Mouse (Mus musculus) CH12.LX (cell line): ENCODE measurements around the gene C130050O18Rik. TPM values are rescaled to one million over a fixed set of nuclear protein-coding genes. Genes with fewer than 3 reads are reported as not detected.

ENCODE experiments used
- DNase-seq: peaks from one replicate; pipeline ENCODE4 v3.0.0-alpha.2; 2013; ENCODE audit errors: extremely low read depth
- H3K27ac ChIP-seq: 2 replicates; pipeline ENCODE4 v1.5.1; 2012; ENCODE audit warnings: low read depth, mild to moderate bottlenecking, control low read depth, moderate library complexity; ENCODE audit not compliant: insufficient read depth
- H3K27me3 ChIP-seq: replicated peaks from 2 replicates; pipeline ENCODE3; 2012; ENCODE audit warnings: inconsistent platforms
- H3K36me3 ChIP-seq, 2 experiments: replicated peaks in 1 of 2; 2 replicates each; pipeline versions ENCODE3 to v1.6.1; 2012; ENCODE audit warnings: inconsistent platforms in 1 of 2, low read length in 1 of 2, mild to moderate bottlenecking in 1 of 2, mixed read lengths in 1 of 2, moderate library complexity in 1 of 2; ENCODE audit not compliant: control insufficient read depth in 1 of 2, insufficient read depth in 1 of 2
- H3K4me1 ChIP-seq, 2 experiments: 2 replicates each; pipeline ENCODE4 v1.6.1; 2012; ENCODE audit warnings: inconsistent platforms in 1 of 2, moderate library complexity in 1 of 2; ENCODE audit not compliant: insufficient read depth in 2 of 2, control insufficient read depth in 1 of 2
- H3K4me2 ChIP-seq: 2 replicates; pipeline ENCODE4 v1.6.1; 2012; ENCODE audit warnings: low read depth, mild to moderate bottlenecking, control low read depth; ENCODE audit not compliant: poor library complexity, insufficient read depth, severe bottlenecking
- H3K4me3 ChIP-seq, 3 experiments: fragments of 150-350 bp in 1 of 3; sonication (generic) in 1 of 3; replicated peaks in 1 of 3; 2 replicates each; pipeline versions ENCODE3 to v1.5.1; 2011 to 2012; ENCODE audit warnings: low read depth in 2 of 3, low read length in 2 of 3, mild to moderate bottlenecking in 2 of 3, moderate library complexity in 2 of 3, control low read depth in 1 of 3, improper control_type of control experiment in 1 of 3, inconsistent platforms in 1 of 3, mixed read lengths in 1 of 3; ENCODE audit not compliant: poor library complexity in 1 of 3
- H3K79me2 ChIP-seq: replicated peaks from 2 replicates; pipeline ENCODE4 v1.6.1; 2012; ENCODE audit warnings: mild to moderate bottlenecking, moderate library complexity; ENCODE audit not compliant: control insufficient read depth, poor library complexity, insufficient read depth, severe bottlenecking; ENCODE audit errors: extremely low read depth
- H3K9ac ChIP-seq: 2 replicates; pipeline ENCODE4 v1.6.1; 2012; ENCODE audit warnings: low read depth, mild to moderate bottlenecking, control low read depth, moderate library complexity; ENCODE audit not compliant: insufficient read depth
- H3K9me3 ChIP-seq: replicated peaks from 2 replicates; pipeline ENCODE3; 2012; ENCODE audit warnings: low read length, inconsistent platforms, mixed read lengths
- BHLHE40 ChIP-seq: IDR thresholded peaks from 2 replicates; pipeline ENCODE4 v1.6.1; 2011; ENCODE audit warnings: mild to moderate bottlenecking, low read depth, low read length, improper control_type of control experiment
- CTCF ChIP-seq, 2 experiments: IDR thresholded peaks in 1 of 2; conservative IDR thresholded peaks in 1 of 2; 2 replicates each; pipeline ENCODE4 v1.5.1; 2011 to 2012; ENCODE audit warnings: low read depth in 2 of 2, low read length in 2 of 2, improper control_type of control experiment in 1 of 2, inconsistent platforms in 1 of 2, mild to moderate bottlenecking in 1 of 2, moderate library complexity in 1 of 2
- E2F4 ChIP-seq: IDR thresholded peaks from 2 replicates; pipeline ENCODE4 v1.6.1; 2011; ENCODE audit warnings: low read depth, low read length, improper control_type of control experiment; ENCODE audit not compliant: insufficient replicate concordance
- ELF1 ChIP-seq: IDR thresholded peaks from 2 replicates; pipeline ENCODE4 v1.6.1; 2014; ENCODE audit warnings: low read depth, mild to moderate bottlenecking, inconsistent platforms, low read length, improper control_type of control experiment
- EP300 ChIP-seq: IDR thresholded peaks from 2 replicates; pipeline ENCODE4 v1.6.1; 2011; ENCODE audit warnings: low read length, improper control_type of control experiment
- ETS1 ChIP-seq: conservative IDR thresholded peaks from 2 replicates; pipeline ENCODE4 v1.6.1; 2012; ENCODE audit warnings: low read depth, mild to moderate bottlenecking, inconsistent platforms, low read length, improper control_type of control experiment, moderate library complexity
- GABPA ChIP-seq: IDR thresholded peaks from 2 replicates; pipeline ENCODE4 v1.6.1; 2012; ENCODE audit warnings: low read depth, low read length, improper control_type of control experiment, inconsistent platforms; ENCODE audit not compliant: insufficient replicate concordance
- HCFC1 ChIP-seq: IDR thresholded peaks from 2 replicates; pipeline ENCODE4 v1.6.1; 2012; ENCODE audit warnings: low read depth, mild to moderate bottlenecking, inconsistent platforms, low read length, improper control_type of control experiment
- IRF4 ChIP-seq: IDR thresholded peaks from 2 replicates; pipeline ENCODE4 v1.6.1; 2014; ENCODE audit warnings: low read depth, mild to moderate bottlenecking, inconsistent platforms, low read length, improper control_type of control experiment
- JUND ChIP-seq: conservative IDR thresholded peaks from 2 replicates; pipeline ENCODE4 v1.6.1; 2011; ENCODE audit warnings: low read depth, low read length, improper control_type of control experiment
- MAX ChIP-seq: IDR thresholded peaks from 2 replicates; pipeline ENCODE4 v1.6.1; 2011; ENCODE audit warnings: low read length, improper control_type of control experiment
- MAZ ChIP-seq: IDR thresholded peaks from 2 replicates; pipeline ENCODE4 v1.6.1; 2012; ENCODE audit warnings: low read depth, mild to moderate bottlenecking, inconsistent platforms, low read length, improper control_type of control experiment, moderate library complexity
- MEF2A ChIP-seq: IDR thresholded peaks from 2 replicates; pipeline ENCODE4 v1.6.1; 2014; ENCODE audit warnings: low read depth, mild to moderate bottlenecking, inconsistent platforms, low read length, improper control_type of control experiment, borderline replicate concordance
- MXI1 ChIP-seq: IDR thresholded peaks from 2 replicates; pipeline ENCODE4 v1.6.1; 2011; ENCODE audit warnings: mild to moderate bottlenecking, low read depth, low read length, improper control_type of control experiment
- MYC ChIP-seq: IDR thresholded peaks from 2 replicates; pipeline ENCODE4 v1.6.1; 2011; ENCODE audit warnings: low read depth, mild to moderate bottlenecking, improper control_type of control experiment, low read length
- NELFE ChIP-seq: IDR thresholded peaks from 2 replicates; pipeline ENCODE4 v1.6.1; 2011; ENCODE audit warnings: low read depth, low read length, improper control_type of control experiment
- NRF1 ChIP-seq: IDR thresholded peaks from 2 replicates; pipeline ENCODE4 v1.6.1; 2014; ENCODE audit warnings: low read depth, mild to moderate bottlenecking, inconsistent platforms, low read length, improper control_type of control experiment, moderate library complexity
- PAX5 ChIP-seq: IDR thresholded peaks from 2 replicates; pipeline ENCODE4 v1.6.1; 2012; ENCODE audit warnings: low read length, inconsistent platforms, mixed read lengths
- POLR2A ChIP-seq: IDR thresholded peaks from 2 replicates; pipeline ENCODE4 v1.6.1; 2011; ENCODE audit warnings: low read depth, mild to moderate bottlenecking, improper control_type of control experiment, low read length
- POLR2AphosphoS2 ChIP-seq: IDR thresholded peaks from 2 replicates; pipeline ENCODE4 v1.6.1; 2011; ENCODE audit warnings: low read depth, low read length, improper control_type of control experiment
- SIN3A ChIP-seq: IDR thresholded peaks from 2 replicates; pipeline ENCODE4 v1.6.1; 2012; ENCODE audit warnings: low read length, improper control_type of control experiment, inconsistent platforms
- TBP ChIP-seq: conservative IDR thresholded peaks from 2 replicates; pipeline ENCODE4 v1.6.1; 2011; ENCODE audit warnings: low read depth, low read length, improper control_type of control experiment
- UBTF ChIP-seq: IDR thresholded peaks from 2 replicates; pipeline ENCODE4 v1.6.1; 2012; ENCODE audit warnings: low read depth, mild to moderate bottlenecking, inconsistent platforms, low read length, improper control_type of control experiment, moderate library complexity
- USF1 ChIP-seq: IDR thresholded peaks from 2 replicates; pipeline ENCODE4 v1.6.1; 2014; ENCODE audit warnings: low read depth, mild to moderate bottlenecking, inconsistent platforms, low read length, improper control_type of control experiment
- USF2 ChIP-seq: conservative IDR thresholded peaks from 2 replicates; pipeline ENCODE4 v1.6.1; 2011; ENCODE audit warnings: low read depth, low read length, improper control_type of control experiment
- ZC3H11A ChIP-seq: IDR thresholded peaks from 2 replicates; pipeline ENCODE4 v1.6.1; 2012; ENCODE audit warnings: low read depth, mild to moderate bottlenecking, inconsistent platforms, low read length, improper control_type of control experiment
- ZMIZ1 ChIP-seq: IDR thresholded peaks from 2 replicates; pipeline ENCODE4 v1.6.1; 2012; ENCODE audit warnings: low read depth, mild to moderate bottlenecking, inconsistent platforms, low read length, improper control_type of control experiment
- ZNF384 ChIP-seq: IDR thresholded peaks from 2 replicates; pipeline ENCODE4 v1.6.1; 2012; ENCODE audit warnings: low read depth, low read length, improper control_type of control experiment, inconsistent platforms
- dilution Hi-C: fragments of 300-500 bp; cut with MboI; formaldehyde crosslinking; loops from 2 replicates; pipeline ENCODE4 v1.14.3; 2020; ENCODE audit warnings: low sequenced_read_pairs; ENCODE audit not compliant: extremely low pct_unique_long_range_greater_than_20kb, extremely low pct_ligation_motif_present
- in situ Hi-C: fragments of 300-500 bp; cut with MboI; formaldehyde crosslinking; loops from 3 replicates; pipeline ENCODE4 v1.14.3; 2019; ENCODE audit warnings: low sequenced_read_pairs, low pct_ligation_motif_present, low pct_unique_long_range_greater_than_20kb, mixed read lengths
- polyA plus RNA-seq: library from polyadenylated mRNA; unstranded; fragments of >175 nt; gene quantifications from 2 replicates; pipeline ENCODE4 v1.2.1, GENCODE M21; 2012; ENCODE audit warnings: low read depth; ENCODE audit not compliant: insufficient read length
- total RNA-seq, 2 experiments: library from RNA; depleted of rRNA; stranded (reverse); fragments of 300-350 nt in 1 of 2; fragments of >200 nt in 1 of 2; gene quantifications; 2 replicates each; pipeline ENCODE4 v1.2.3; 2012 to 2014

C130050O18Rik gene
- total and polyA plus RNA-seq, 3 experiments, result 0.54 TPM; not detected in 2

DNA sequence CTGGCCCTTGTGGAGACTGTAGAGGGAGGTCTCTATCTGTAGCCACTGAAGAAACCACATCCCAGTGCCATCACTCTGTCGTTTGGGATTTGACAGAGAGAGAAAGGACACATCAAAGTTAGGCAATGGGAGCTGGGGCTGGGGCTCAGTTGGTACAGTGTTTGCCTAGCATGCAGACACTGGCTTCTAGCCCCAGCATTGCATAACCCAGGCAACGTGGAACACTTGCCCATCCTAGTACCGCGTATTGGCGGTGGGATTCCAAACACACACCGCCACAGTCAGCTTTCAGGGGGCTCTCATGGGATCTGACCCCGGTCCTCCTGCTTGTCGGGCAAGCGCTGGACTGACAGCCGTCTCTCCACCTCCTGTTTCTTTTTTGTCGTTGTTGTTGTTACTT, 38.6 kb upstream of the C130050O18Rik start:
- H3K4me2 ChIP-seq, result no peak overlapping the region
- DNase-seq, result no peak
- H3K9me3 ChIP-seq, result no peaks in the 10 kb centered on the region
- peaks cover 0 to 35% of the 10 kb centered on the region in 2 experiments; a peak in 2 of 4 replicates for H3K4me1 ChIP-seq
- H3K27ac ChIP-seq, result no peak overlapping the region
- H3K36me3 ChIP-seq, result peaks cover 13 to 40% of the 10 kb centered on the region in 2 experiments
- TF ChIP-seq SIN3A (no peak), GABPA (no peak), ZMIZ1 (no peak), EP300 (no peak), USF1 (no peak), ZC3H11A (no peak), IRF4 (no peak), TBP (no peak), POLR2AphosphoS2 (no peak), ZNF384 (no peak), PAX5 (no peak), NELFE (no peak), UBTF (no peak), BHLHE40 (no peak)
- no peaks in the 10 kb centered on the region for H3K79me2 ChIP-seq
- dilution Hi-C loops, result no loop called here
- H3K27me3 ChIP-seq, result no peaks in the 10 kb centered on the region
- no peak overlapping the region for H3K4me3 ChIP-seq
- H3K9ac ChIP-seq, result no peak overlapping the region
- in situ Hi-C loops, result loop anchor here (10.0 to 25.0 kb wide), 2 partner anchors 96 to 318 kb away; partner anchors contain the start of gene 3110082I17Rik

DNA sequence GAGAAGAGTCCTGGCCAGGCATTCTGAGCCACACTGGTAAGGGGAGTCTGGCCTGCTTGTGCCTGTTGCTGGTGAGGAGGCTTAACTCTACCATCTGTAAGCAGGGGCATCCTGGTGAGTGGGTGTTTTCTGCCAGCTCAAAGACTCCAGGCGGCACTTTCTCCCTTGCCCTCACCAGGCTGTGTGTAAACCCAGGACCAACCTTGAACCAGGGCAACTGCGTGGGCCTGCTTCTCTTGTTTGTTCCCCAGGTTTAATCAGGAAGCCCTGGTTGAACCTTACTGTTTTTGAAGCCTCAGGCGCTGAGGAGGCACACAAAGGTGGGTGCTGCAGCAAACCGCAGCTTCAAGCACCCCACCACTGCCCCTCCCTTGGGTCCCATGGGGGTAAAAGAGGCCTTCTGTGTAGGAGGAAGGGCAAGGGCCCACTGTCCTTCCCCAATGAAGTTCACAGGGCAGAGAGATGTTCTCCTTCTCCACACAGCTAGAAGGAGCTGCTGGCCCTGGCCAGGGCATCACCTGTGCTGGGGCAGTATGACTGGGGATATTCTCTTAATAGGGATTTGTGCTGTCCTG, 37.1 kb upstream of the C130050O18Rik start:
- Histone ChIP-seq H3K9me3 (no peaks in the 10 kb centered on the region), H3K9ac (no peak overlapping the region), H3K79me2 (no peaks in the 10 kb centered on the region), H3K4me1 (peaks cover 6 to 39% of the 10 kb centered on the region in 2 experiments), H3K4me2 (no peak overlapping the region), H3K4me3 (no peak overlapping the region), H3K27ac (no peak overlapping the region), H3K36me3 (peaks cover 6 to 33% of the 10 kb centered on the region in 2 experiments), H3K27me3 (no peaks in the 10 kb centered on the region)
- in situ Hi-C loops, result loop anchor here (10.0 to 25.0 kb wide), 2 partner anchors 94 to 317 kb away; partner anchors contain the start of gene 3110082I17Rik
- TF ChIP-seq ZC3H11A (no peak), ETS1 (no peak), JUND (no peak), ELF1 (no peak), MAZ (no peak), HCFC1 (no peak), POLR2AphosphoS2 (no peak), POLR2A (no peak), USF1 (no peak), MXI1 (no peak), USF2 (no peak), UBTF (no peak), MAX (no peak), CTCF (conservative IDR thresholded peaks at IDR 0.05 in 1 of 2, IDR thresholded peaks at IDR 0.05 in 1 of 2; ENCODE audit: low read depth in 2 of 2, low read length in 2 of 2) (no peak), NRF1 (no peak), TBP (no peak), MEF2A (no peak), E2F4 (no peak), PAX5 (no peak), MYC (no peak)
- DNase-seq, result no peak
- dilution Hi-C loops, result no loop called here
